Mouse (Mus musculus): ENCODE measurements around the gene Gpc6.

GRCm38 (mm10) chr14:117762934-117763333 is 837.8 kb downstream of the Gpc6 start:
- TF ChIP-seq CTCF (IDR thresholded peaks at IDR 0.05; ENCODE audit: borderline replicate concordance, insufficient read depth, low read length), result no peak
- TF ChIP-seq POLR2A (IDR thresholded peaks at IDR 0.05; ENCODE audit: low read depth, low read length), result no peak
